In the genomic region with DNA sequence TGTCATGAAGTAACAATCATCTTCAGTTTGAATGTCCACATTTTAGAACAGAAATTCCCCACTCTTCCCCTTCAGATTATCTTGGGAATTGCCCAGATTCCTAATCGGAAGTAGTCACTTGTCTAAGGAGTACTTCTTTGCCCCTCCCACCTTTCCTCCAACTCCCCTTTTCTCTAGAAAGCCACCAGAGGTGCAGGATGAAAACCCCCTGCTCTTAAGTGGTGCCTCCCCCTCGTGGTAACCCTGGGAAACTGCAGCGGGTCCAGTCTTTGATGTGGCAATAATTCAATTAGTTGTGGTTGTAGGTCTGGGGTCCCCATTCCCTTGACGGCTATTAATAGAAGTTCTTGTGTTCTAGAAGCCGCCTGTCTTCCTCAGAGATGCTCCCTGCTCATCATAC, we compare ENCODE assay signal across 8 mouse cellular contexts.
DNase-seq lines count a peak whose midpoint lies in the region; ATAC-seq and TF ChIP-seq lines count a peak whose summit lies in the region.

No protein-coding gene starts in this region.

- H3K4me3 ChIP-seq in heart, embryonic 12.5 days = no peak overlapping the region
- H3K4me3 ChIP-seq in thymus, adult 2 months (ENCODE audit: control insufficient read depth, insufficient read depth, low read length) = no peak overlapping the region
- H3K4me3 ChIP-seq in lung, embryonic 14.5 days (ENCODE audit: low read depth, low read length) = no peak overlapping the region

- H3K27me3 ChIP-seq in heart, embryonic 12.5 days (replicated peaks) = no peaks in the 10 kb centered on the region
- no peaks in the 10 kb centered on the region for H3K27me3 ChIP-seq in thymus, adult 2 months (ENCODE audit: control insufficient read depth, insufficient read depth, low read length)
- H3K27me3 ChIP-seq in lung, embryonic 14.5 days (ENCODE audit: insufficient read depth, low read length) = no peaks in the 10 kb centered on the region

- no peaks in the 10 kb centered on the region for H3K9me3 ChIP-seq in heart, embryonic 12.5 days (replicated peaks)
- no peaks in the 10 kb centered on the region for H3K9me3 ChIP-seq in lung, embryonic 14.5 days (ENCODE audit: low read depth, low read length)

- H3K36me3 ChIP-seq in heart, embryonic 12.5 days = no peaks in the 10 kb centered on the region
- no peaks in the 10 kb centered on the region for H3K36me3 ChIP-seq in thymus, adult 2 months (ENCODE audit: control insufficient read depth, insufficient read depth, low read length)
- H3K36me3 ChIP-seq in lung, embryonic 14.5 days (ENCODE audit: insufficient read depth) = no peaks in the 10 kb centered on the region

- WGBS in heart, embryonic 12.5 days = 28% methylated on average over 5 of the region's 5 CpGs
- WGBS in thymus, adult 2 months = 20% methylated on average over 5 of the region's 5 CpGs
- 41% methylated on average over 5 of the region's 5 CpGs for WGBS in lung, embryonic 14.5 days

- no peak for ATAC-seq in heart, embryonic 12.5 days (ENCODE audit: insufficient number of reproducible peaks, low FRiP score)
- no peak for ATAC-seq in lung, embryonic 14.5 days (ENCODE audit: insufficient read depth)
- no peak for ATAC-seq in megakaryocyte-erythroid progenitor cell, adult 5-6 weeks (replicated peaks; ENCODE audit: low FRiP score, low TSS enrichment, poor library complexity, severe bottlenecking)

- no peak overlapping the region for H3K27ac ChIP-seq in heart, embryonic 12.5 days (ENCODE audit: poor library complexity, severe bottlenecking)
- no peak overlapping the region for H3K27ac ChIP-seq in thymus, adult 2 months (ENCODE audit: control insufficient read depth, insufficient read depth, low read length)
- no peak overlapping the region for H3K27ac ChIP-seq in lung, embryonic 14.5 days (ENCODE audit: low read depth)

- TF ChIP-seq POLR2A in thymus, adult 2 months (IDR thresholded peaks at IDR 0.05; ENCODE audit: control insufficient read depth, extremely low read depth, insufficient read depth, low read length, poor library complexity) = no peak

- no peaks in the 10 kb centered on the region for H3K4me1 ChIP-seq in heart, embryonic 12.5 days (replicated peaks)
- H3K4me1 ChIP-seq in thymus, adult 2 months (replicated peaks; ENCODE audit: control insufficient read depth, insufficient read depth, low read length) = no peaks in the 10 kb centered on the region
- no peaks in the 10 kb centered on the region for H3K4me1 ChIP-seq in lung, embryonic 14.5 days (ENCODE audit: insufficient read depth)

- peak; percentile 95 for DNase-seq in heart, adult 11 months
- DNase-seq in thymus, adult 2 months = peak; percentile 8
- no peak for DNase-seq in thymus, adult 18-20 months
- peak; percentile 57 for DNase-seq in embryo, embryonic 10.5 days (ENCODE audit: low spot score)
- peak; percentile 66 for DNase-seq in lung, embryonic 14.5 days
- DNase-seq in gastrocnemius, adult 8-10 months (ENCODE audit: low spot score in 2 of 2) = no peak

- H3K9ac ChIP-seq in heart, embryonic 12.5 days = no peak overlapping the region
- H3K9ac ChIP-seq in lung, embryonic 14.5 days = no peak overlapping the region

- H3K4me2 ChIP-seq in heart, embryonic 12.5 days = no peak overlapping the region
- H3K4me2 ChIP-seq in lung, embryonic 14.5 days = no peak overlapping the region

- TF ChIP-seq CTCF in thymus, adult 2 months (IDR thresholded peaks at IDR 0.05; ENCODE audit: borderline replicate concordance, control insufficient read depth, extremely low read depth, insufficient read depth, low read length, poor library complexity) = no peak
- peak; percentile 71 for TF ChIP-seq CTCF in lung, embryonic 14.5 days (IDR thresholded peaks at IDR 0.05; ENCODE audit: low read depth)

Comparison
In these comparisons a context has a peak if more than half of its experiments do, and no peak if none do; other contexts are left out.
1. DNase-seq: peak in heart, adult 11 months (single experiment), thymus, adult 2 months (single experiment), embryo, embryonic 10.5 days (single experiment) and lung, embryonic 14.5 days (single experiment); none in thymus, adult 18-20 months (0 of 2) and gastrocnemius, adult 8-10 months (0 of 2).